Mouse (Mus musculus): ENCODE measurements around the gene Rora.

Gene Rora

DNA sequence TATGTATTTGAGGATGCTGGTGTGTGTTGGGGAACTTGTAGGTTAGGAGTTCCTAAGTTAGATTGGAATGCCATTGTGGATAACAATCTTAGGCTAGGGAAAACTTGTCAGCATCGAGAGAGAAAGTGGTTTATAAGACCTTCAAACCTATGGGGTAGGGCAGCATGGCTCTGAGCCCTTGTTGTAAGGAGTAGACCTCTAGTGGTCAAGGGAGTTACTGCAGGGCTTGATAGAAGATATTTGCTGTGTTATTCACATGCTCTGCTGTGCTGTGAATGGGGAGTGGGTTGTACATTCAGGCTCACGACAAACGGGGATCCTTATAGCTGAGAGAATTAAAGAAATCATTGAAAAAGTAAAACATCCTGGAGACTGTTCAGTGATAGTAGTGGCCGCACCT is 35.8 kb downstream of the Rora start:
- peak; percentile 73 for DNase-seq (ENCODE audit: low spot score)

DNA sequence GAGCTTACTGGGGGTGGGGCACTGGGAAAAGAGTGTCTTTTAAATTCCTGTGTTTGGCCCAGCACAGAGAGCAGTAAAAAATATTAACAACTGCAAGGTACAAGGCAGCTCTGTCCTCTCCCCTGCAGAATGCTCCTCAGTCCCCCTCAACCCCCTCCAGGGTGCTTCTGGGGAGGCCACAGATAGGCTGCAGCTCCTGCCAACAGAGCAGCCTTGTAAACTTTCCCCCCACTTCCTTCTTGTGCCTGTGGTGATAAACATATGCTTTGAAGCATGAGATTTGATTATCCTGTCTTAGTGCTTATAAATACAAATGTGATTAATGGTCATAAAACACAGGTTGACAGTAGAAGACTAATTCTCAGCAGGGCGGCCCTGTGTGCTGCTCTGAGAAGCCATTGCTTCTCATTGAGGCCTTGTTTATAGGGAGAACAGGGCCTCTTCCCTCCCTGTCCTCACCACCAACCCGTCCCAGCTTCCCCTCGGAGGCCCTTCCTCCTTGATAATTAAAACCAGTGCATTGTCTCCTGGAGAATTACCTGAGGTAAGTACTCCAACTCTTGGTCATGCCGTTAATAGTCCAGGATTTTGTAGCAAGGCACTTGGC is 41.4 kb downstream of the Rora start:
- DNase-seq (ENCODE audit: low spot score), result no peak

DNA sequence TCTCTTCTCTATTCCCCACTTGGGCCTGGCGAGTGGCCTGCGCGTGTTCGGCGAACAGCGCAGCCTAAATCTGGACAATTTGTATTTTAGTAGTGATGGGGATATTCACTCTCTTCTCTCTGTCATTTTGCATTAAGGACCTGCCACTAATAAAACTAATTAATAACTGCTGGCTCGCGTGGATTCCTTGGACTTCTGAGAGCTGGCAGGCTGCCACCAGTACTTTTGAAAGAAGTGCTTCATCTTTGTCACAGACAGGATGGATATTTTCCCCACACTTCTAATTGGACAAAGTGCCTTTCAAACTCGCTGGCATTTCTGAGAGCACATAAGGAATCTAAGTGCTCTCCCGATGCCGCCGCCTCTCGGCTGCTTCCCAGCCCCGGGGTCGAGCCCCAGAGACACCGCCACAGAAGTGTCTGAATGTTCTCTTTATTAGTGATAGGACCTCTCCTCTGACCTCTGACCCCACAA is 41.9 kb downstream of the Rora start:
- no peak for DNase-seq (ENCODE audit: low spot score)

DNA sequence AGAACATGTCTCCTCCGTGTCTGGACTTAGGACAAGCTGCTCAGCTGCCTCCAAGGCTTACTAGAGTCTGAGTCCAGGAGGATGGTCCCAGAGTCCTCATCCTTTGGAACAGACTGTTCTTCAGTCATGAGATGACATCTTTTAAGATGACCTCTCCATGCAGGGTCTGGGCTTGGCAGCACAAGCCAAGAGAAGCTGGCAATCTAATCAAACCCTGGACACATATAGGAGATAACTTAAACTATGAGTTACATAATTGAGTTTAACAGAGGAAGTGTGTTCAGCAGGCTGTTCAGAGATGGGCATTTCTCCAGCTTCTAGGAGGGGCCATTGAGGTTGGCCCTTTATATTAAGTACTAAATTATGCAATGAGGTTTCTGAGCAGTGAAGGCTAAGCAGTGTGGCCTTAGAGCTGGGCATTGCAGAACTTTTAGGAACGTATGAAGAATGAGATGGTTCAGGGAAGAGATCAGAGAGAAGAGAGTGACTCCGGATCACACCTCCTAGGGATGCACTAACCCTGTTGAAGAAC is 42.9 kb downstream of the Rora start:
- DNase-seq (ENCODE audit: low spot score), result no peak

DNA sequence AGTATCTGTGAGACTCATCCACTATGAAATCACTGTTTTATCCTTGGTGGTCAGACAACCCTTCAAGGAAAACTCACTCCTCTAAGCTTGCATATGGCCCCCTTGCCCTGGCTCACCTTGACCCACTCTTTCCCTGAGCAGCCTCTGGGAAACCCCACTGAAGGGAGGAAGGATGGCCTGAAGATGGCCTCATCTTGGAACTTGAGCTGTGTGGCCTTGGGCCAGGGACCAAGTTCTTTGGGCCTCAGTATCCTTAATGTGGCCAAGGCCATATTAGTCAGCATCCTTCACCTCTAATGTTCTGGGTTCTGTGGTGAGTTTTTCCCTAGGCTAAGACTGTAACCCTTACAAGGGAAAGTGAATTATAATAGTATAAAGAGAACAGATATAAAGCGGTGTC is 45.8 kb downstream of the Rora start:
- no peak for DNase-seq (ENCODE audit: low spot score)

DNA sequence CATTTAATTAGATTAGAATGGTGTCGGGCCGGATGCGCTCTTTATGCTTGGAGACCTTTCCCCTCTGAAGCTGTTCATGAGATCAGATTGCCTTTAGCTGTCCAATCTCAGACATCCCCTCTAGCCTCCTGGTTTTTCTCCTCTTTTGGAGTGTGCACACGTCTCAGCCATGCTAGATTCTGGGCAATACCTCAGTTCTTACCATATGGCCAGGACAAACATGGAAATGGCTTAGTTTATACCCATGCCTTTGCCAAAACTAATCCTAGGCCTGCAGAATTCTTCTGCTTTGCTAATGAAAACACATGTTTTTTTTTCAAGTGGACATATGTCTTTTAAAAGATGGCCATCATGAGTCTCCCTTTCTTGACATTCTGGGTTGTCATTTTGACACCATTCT is 46.3 kb downstream of the Rora start:
- no peak for DNase-seq (ENCODE audit: low spot score)

DNA sequence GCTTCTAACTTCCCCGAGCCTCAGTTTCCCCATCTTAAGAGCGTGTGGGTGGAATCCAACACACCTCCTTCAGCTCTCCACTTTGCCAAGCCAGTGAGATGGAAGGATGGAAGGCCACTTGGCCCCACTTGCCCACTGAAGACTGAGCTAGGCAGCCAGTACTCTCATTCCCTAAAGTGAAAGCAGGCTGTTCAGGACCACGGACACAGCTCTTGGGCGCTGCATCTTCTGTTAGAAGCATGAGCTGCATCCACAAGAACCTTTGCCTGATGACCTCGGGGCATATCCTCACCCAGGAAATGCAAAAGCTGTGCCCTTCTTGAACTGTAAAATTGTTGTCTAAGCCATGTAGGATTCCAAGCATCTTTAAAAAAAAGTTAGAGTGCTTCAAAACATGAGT is 54.0 kb downstream of the Rora start:
- DNase-seq (ENCODE audit: low spot score), result no peak

DNA sequence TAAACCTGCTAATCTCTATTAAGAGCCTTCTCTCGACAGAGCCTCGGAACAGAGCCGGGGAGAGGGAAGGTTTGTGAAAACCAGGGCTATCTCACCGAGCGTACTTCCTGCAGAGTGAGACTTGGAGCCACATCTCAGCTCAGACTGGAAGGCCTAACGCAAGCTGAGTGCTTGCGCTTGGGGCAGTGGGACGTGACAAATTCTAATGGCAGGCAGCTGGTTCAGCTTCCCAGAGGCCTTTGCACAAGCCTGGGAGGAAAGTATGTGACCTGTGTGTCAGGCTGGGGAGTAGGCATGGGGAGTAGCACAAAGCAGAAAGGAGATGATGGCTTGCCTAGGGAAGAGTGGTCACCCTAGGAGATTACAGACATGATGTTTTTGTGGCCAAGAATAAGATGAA is 55.6 kb downstream of the Rora start:
- DNase-seq (ENCODE audit: low spot score), result no peak

DNA sequence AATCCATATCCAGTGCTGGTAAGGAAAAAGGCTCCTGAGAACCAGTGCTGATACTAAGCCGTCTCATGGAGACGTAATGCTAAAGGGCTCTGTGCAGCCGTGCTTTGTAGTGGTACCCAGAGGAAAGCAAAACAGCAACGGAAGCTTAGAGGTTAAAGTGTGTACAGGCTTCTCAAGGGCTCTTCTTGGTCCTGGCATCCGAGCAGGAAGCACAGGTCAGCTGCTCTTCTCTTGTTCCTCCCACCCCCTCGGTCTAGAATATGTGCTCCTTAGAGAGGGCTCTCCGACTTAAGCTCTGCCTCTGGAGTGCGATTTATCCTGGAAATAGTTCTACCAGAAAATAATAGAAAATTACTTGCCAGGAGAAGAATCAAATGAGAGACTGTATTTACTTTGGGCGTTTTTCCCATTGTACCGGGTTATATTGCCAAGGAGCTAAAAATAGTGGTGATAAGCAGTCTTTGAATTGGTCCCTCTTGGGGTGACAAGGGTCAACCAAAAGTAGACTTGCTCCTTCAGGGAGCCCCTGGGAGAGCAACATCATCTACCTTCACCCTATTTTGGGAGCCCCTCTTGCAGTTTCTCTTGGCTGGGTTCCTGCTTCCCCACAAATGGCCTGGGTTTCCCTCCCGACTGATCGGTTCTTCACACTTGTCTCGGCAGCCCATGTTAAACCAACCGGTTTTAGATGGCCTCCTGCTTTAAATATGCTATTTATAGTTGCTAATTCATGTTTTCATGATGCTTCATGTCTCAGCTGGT is 57.5 kb downstream of the Rora start:
- DNase-seq (ENCODE audit: low spot score), result no peak

DNA sequence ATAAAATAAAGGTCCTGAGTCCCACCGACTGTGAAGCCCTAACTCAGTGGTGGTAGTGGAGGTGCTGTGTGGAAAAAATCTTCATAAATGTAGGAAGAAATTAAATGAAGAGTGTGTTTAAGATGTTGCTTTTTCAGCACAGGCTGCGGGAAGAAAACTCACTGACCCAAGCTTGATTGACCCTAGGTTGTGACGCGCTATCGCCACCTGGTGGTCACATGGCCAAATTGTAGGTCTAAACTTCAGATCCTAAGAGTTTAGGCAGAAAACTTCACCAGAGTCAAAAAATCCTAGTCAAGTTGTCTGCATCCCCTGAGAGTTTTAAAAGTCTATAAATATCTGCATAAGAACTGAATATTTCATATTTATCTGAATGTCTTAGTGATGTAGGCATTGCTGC is 63.4 kb downstream of the Rora start:
- DNase-seq (ENCODE audit: low spot score), result peak; percentile 22

DNA sequence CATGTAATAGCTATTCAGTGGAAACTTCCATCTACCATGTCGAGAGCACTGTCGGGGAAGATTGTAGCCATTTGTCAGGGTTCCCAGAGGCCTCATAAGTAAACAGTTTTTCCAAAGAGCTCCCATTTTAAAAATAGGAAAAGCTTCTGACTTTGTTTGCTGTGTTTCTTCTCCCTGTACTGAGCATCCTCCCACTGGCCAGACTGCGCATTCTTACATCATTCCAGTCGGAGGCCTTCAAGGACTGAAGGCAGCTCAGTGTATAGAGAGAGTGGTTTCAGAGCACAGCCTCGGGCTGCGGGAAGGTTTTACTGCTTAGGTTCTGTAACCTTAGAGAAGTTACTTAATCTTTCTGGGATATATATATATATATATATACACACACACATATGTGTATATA is 64.8 kb downstream of the Rora start:
- no peak for DNase-seq (ENCODE audit: low spot score)

DNA sequence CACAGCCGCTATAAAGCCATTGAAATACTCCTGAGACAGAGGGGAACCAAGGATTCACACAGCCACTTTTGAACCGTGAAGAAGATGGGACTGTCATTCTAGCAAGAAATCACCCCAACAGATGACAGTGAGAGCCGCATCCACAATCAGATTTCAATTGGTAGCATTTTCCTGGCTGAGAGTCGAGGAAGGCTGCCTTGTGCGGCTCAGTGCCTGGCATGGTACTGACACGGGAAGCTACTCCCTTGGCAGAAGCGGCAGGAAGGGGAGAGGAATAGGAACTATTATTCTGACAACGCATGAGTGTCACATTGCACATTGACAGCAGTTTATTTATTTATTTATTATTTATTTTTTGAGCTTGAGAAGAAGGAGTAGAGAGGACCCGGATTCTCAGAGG is 65.7 kb downstream of the Rora start:
- DNase-seq (ENCODE audit: low spot score), result no peak

DNA sequence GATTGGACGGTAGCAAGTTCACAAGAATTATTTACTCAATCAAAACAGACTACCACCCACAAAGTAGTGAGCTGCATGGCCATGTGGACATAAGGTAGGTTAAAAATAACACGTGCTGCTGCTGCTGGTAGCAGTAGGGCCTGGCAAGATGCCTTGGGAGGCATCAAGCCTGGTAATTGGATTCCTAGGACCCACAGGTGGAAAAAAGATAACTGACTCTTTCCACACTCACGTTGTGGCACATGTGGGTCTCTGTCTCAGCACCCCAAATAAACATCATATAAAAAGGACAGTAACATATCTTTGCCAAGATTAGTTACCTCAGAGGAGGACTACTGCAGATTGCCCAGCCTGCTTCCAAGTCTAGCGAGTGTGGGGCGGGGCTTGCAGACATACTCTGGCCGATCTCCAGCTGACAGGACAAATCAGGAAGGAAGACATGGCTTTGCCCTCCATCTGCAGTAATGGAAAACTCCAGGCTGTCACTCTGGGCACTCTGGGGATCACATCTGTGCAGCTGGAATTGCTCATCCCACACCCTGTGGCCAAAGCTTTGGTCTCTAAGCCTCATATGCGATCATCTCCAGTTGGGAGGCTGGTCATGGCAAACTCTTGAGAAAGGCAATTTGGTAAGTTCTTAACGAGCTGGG is 71.2 kb downstream of the Rora start:
- peak; percentile 9 for DNase-seq (ENCODE audit: low spot score)

DNA sequence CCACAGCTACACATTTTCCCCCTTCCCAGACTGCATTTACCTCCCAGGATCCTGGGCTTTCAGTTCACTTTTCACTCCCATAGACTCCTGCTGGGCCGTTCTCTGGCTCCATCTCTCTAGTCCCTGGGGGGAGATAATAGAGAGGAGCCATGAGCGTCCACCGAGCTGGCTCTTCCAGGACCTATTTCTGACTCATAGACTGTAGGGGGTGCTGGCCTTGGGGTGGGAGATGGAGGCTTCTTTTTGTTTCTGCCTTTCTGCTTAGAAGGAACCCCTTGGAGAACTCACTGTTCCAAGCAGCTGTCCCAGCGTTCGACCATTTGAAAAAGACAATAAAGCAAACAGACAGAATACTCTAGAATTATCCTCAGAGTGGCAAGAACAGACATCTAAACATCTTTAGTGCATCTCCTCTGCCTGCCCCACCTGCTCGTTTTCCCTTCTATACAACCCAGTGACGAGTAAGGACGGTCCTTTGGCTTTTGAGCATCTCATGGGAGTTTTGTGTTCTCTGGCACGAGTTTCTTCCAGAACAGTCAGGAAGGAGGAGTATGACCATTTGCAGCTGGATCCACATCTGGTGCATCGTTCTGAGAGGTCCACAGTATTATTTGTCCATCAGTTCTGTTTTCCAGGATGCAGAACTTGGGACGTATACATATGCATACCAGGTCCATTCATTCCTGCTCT is 73.7 kb downstream of the Rora start:
- DNase-seq (ENCODE audit: low spot score), result no peak

DNA sequence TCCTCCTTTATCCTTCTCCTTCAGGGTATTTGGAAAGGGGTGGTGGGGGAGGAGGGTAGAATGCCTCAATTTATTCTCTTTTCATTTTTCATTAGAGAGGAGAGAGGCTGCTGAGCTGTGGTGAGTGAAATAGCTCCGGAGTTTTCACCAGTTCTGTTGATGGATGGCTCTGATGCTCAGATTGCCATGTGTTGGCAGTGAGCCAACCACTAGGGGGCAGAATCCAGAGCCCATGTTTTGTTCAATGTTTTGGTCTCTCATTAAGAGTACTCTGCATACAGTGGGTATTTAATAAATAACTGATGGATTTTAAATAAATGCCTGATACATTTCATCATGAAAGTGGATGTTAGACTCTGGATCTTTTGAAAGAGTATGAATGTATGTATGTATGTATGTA is 77.9 kb downstream of the Rora start:
- no peak for DNase-seq (ENCODE audit: low spot score)

DNA sequence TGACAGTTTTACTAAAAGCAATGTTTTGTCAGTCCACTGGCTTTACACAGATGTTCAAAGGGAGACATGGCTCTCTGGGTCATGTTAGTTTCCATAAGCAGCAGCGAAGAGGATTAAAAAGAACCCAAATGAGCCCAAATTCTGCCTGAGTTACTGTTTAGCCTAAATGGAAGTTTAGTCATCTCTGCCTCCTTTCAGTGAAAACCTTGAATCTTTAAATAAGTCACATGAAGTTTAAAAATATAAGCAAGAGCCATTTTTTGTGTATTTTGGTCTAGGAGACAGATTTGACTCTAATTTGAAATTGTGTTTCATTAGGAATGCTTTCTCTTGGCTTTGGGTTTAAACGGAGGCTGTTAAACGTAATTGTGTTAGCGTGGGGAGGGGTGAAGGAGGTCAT is 79.3 kb downstream of the Rora start:
- DNase-seq (ENCODE audit: low spot score), result no peak

DNA sequence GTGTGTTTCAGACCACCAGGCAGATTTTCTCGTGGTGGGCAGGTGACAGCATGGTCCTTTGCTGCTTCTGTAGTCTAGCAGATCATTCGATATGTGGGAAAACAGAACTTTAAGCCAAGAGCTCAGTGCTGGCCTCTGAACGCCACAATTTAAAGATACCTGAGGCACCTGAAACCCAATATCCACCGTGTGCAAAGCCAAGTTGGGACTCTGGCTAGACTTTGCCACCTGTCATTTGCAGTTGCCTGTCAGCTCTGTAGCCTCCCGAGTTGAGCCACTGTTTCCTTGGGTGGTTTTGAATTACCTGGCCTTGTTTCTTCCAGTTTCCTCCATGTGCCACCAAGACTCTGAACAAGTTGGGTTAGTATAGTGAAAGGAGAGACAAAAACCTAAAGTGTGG is 82.3 kb downstream of the Rora start:
- no peak for DNase-seq (ENCODE audit: low spot score)

DNA sequence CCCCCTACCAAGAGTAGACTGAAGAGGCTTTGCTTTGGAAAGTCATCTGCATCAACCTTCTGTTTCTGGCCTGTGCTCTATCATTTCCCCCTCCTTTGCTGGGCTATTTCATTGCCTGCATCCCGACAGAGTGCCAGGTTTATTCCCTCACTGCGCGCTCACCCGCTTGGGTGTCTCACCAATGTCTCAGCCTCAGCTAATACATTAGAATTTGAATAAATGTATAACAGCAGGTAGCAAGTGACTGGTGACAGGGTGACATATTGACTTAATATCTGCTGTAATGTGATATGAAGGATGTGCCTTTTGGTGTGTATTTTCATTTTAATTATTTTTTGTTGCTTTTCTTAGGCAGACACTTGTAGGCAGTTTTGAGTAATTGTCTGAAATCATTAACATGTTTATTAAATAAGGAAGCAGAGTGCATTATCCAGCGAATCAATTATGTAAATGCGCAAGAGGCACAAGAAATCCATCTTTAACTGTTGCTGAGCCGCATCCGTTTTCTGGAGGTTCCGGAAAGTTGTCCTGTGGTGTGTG is 83.7 kb downstream of the Rora start:
- no peak for DNase-seq (ENCODE audit: low spot score)

DNA sequence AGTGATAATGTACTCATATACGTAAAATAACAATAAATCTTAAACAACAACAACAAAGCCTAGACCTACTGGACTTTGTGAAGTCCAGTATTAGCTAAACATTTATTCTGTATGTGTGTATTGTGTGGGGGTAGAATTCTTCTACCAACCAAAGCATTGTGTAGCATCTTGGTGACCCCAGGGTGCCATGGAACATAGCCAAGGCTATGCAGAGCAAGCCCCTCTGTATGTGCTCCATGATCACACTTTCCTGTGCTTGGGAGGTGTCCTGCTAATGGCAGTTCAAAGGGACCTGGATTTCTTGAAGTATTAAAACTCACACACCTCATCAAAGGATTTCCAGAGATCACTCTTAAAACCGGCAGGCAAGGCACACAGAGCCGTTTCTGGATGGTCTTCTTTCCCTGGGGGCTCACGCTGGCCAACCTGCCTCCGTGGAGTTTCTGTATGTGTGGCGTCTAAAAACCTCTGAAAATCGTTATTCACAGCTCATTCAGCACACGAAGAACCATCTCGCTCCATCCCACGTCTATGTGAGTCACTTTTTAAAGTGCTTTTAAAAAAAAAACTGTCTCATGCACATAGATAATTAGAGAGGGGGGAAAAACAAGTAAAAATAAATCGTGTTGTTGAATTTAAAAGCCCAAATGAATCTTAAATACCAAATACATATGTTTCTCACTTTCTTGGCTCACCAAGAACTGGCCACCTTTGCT is 92.5 kb downstream of the Rora start:
- DNase-seq (ENCODE audit: low spot score), result no peak

DNA sequence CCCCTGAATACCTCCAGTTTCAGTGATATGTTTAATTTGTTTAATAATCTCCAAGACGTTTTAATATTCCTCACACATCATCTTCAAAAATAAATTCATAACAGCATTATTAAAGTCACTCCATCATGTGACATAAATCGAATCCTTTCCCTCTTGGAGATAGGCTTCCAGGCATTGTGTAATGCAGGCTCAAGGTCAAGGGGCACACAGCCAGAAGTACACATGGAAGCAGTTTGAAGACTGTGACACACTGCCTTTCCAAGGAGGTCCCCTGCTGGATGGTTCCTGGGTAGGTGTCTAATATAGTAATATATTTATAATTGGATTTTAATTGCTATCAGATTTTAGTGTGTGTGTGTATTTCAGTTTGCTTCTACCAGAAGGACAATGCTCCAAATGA is 103.4 kb downstream of the Rora start:
- no peak for DNase-seq (ENCODE audit: low spot score)

DNA sequence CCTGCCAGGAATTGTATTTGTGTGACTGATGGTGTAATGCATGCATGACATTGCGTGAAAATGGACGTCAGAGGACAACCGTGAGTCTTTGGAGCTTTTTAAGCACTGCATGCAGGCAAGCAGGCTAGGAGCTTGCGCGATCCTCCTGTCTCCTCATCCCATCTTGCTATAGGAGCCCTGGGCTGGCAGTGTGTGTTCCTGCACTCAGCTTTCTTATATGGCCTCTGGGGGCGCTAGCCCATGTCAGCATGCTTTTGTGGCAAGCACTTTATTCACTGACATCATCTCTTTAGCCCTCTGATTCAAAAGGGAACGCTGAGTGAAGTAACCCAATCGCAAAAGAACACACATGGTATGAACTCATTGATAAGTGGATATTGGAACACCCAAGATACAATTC is 105.7 kb downstream of the Rora start:
- no peak for DNase-seq (ENCODE audit: low spot score)

DNA sequence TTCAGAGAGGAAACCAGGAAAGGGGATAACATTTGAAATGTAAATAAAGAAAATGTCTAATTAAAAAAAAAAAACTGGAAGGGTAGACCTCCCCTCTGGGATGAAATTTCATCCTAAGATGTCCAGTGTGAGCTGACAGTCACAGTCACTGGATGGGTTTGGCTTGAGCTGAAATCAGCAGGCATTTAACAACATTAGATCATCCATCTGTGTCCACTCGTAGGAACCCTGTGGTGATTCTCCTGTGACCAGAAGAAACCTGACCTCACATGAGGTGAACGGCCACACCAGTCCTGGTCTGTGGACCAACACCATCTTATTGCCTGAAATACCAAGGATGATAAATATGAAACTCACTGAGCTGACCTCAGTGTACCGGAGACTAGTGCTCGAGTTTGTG is 106.7 kb downstream of the Rora start:
- no peak for DNase-seq (ENCODE audit: low spot score)

Measured in layer of hippocampus, adult 11-12 months (tissue).